Mouse (Mus musculus): ENCODE results near the gene Ifitm3.

- TF ChIP-seq POLR2A (IDR thresholded peaks at IDR 0.05; ENCODE audit: low read depth, low read length) (no peak), CTCF (IDR thresholded peaks at IDR 0.05; ENCODE audit: borderline replicate concordance, insufficient read depth, low read length) (no peak)
These were observed 8.5 kb upstream of the Ifitm3 start for GRCm38 (mm10) chr7:141019028-141019427.

Measured in embryonic fibroblast, embryonic 13.5 days (primary cell).